Mouse (Mus musculus): ENCODE data around the gene Olfr924.
A peak's percentile ranks its signal among the peaks of the same experiment; 100 is the strongest.
"Not testable (repeated sequence)": the region's sequence is repeated elsewhere in the genome, so short reads cannot be mapped to it uniquely, and the experiment has no call there.

Gene Olfr924

DNA sequence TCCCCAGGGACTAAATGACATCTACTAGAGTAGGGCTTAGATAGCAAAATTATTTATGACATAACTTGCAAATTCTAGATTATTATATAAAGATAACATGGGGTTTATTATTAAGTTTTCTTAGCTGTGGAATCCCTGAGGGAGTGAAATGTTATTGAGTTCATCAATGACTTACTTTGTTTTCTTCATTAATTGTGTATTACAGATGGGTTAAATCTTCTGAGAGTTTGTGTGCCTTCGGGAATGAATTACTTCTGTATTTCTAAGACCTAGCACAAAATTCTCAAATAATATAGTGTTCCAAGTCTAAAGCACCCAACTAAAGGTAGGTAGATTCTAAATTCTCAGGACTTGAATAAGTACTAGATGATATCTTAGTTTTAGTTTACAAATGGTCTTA is at the start of gene Olfr924:
Olfr924 (plus strand) TSS at position 301 of the 400 bp plus-strand sequence.
- DNase-seq, result no peak

GRCm38 (mm10) chr9:38805696-38806095 is 38.6 kb upstream of the Olfr924 start:
- no peak for DNase-seq

GRCm38 (mm10) chr9:38814314-38814713 is 29.9 kb upstream of the Olfr924 start, which contains the start of gene Olfr922:
Gene Olfr922 (plus strand): TSS chr9:38814614.
- no peak for DNase-seq

- DNase-seq, result peak; percentile 56
Measured at GRCm38 (mm10) chr9:38815458-38815986, 28.7 kb upstream of the Olfr924 start.

DNA sequence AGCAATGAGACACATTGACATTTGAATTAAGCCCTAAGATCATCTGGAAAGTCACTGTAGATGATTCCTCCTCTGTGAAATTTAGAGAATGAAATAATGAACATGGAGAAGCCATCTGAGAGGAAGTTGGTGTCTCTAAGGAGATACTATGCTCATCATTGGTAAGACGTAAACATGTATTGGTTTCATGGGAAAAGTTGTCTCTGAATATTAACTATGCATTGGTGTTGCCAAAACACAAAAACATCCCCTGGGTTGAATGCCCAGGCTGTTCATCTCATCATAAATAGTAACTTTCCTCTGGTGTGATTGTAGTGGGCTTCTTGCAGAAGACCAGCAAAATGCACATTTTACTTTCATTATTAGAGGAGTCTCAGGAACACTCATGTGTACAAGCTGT is 18.0 kb upstream of the Olfr924 start, which contains the start of gene Olfr923:
Olfr923 (plus strand) TSS at position 301 of the 400 bp plus-strand sequence.
- no peak for DNase-seq

DNA sequence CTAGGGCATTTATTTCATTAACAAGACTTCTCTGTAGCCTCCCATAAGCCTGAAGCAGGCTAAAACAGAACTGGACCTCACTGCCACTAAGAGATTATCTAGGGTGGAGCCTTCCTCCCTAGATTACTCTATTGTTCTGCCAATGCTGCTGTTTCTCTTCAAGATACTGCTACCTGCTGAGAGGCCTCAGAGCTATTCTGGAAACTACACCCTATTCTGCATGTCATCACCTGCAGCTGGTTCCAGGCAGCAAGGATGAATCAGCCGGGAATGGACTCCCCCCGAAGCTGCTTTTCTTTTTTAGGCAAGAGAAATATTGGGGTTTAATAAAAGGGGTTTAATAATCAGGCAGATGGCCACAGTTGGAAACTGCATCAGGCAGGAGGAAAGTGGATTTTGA is 11.2 kb upstream of the Olfr924 start:
- no peak for DNase-seq

- no peak for DNase-seq
Measured at GRCm38 (mm10) chr9:38854760-38855159, 10.5 kb downstream of the Olfr924 start, which contains the start of gene Olfr26. Gene Olfr26 (plus strand): TSS chr9:38855060.

GRCm38 (mm10) chr9:38874880-38875279 is 30.6 kb downstream of the Olfr924 start:
- not testable (repeated sequence) for DNase-seq

DNA sequence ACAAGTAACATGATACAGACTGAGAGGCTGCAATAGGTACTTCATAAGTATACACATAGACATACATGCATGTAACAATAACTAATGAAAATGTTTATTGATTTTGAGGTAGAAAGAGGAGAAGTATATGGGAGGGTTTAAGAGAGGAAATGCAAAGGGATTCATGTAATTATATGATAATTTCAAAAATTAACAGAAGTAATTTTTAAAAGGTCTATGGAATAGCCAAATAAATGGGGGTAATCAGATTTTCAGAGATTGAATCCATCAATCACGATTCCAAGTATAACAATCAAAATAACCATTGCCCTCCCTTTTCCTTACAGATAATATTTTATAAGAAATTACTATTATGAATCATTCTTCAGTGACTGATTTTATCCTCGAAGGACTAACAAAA is 32.6 kb downstream of the Olfr924 start, which contains the start of gene Olfr926:
Olfr926 (plus strand) TSS at position 301 of the 400 bp plus-strand sequence.
- DNase-seq, result no peak
